Comparison of ENCODE assay signal across 8 mouse cellular contexts in genomic region chr12:100187013-100187755, GRCm38 (mm10). TPM values are rescaled to one million over a fixed set of nuclear protein-coding genes. Genes with fewer than 3 reads are reported as not detected.
DNase-seq lines count a peak whose midpoint lies in the region; ATAC-seq lines count a peak whose summit lies in the region.

No protein-coding gene starts in this region.

- no peaks in the 10 kb centered on the region for H3K9me3 ChIP-seq in hindbrain, embryonic 15.5 days

- H3K27ac ChIP-seq in hindbrain, embryonic 15.5 days (replicated peaks), result peak overlapping the region; percentile 99
- peak overlapping the region; percentile 98 for H3K27ac ChIP-seq in macrophage

- under 1% methylated on average over 52 of the region's 52 CpGs for WGBS in hindbrain, embryonic 15.5 days
- WGBS in macrophage (ENCODE audit: missing documents), result 2% methylated on average over 52 of the region's 52 CpGs

- peak overlapping the region; percentile 80 for H3K9ac ChIP-seq in hindbrain, embryonic 15.5 days

- H3K4me3 ChIP-seq in hindbrain, embryonic 15.5 days, result peak overlapping the region; percentile 58
- H3K4me3 ChIP-seq in macrophage (ENCODE audit: inconsistent target), result peak overlapping the region; percentile 83

- ATAC-seq in hindbrain, embryonic 15.5 days (ENCODE audit: low FRiP score, low read depth), result peak; percentile 98

- peak; percentile 99 for DNase-seq in T-cell, adult 2 months (ENCODE audit: low spot score)
- peak; percentile 99 to 100 for DNase-seq in cerebellum, postnatal 36 days
- DNase-seq in frontal cortex, postnatal 36 days (ENCODE audit: low spot score in 2 of 2), result peak; percentile 100
- DNase-seq in left cerebral cortex, adult 18-20 months (ENCODE audit: low spot score in 2 of 2), result peak; percentile 99 to 100
- peak; percentile 100 for DNase-seq in right cerebral cortex, adult 18-20 months
- DNase-seq in urinary bladder, postnatal 10 days (ENCODE audit: low spot score), result peak; percentile 97

- H3K4me2 ChIP-seq in hindbrain, embryonic 15.5 days, result peak overlapping the region; percentile 96

- H3K79me2 ChIP-seq in macrophage (ENCODE audit: inconsistent target), result no peaks in the 10 kb centered on the region

- H3K36me3 ChIP-seq in hindbrain, embryonic 15.5 days, result no peaks in the 10 kb centered on the region
- no peaks in the 10 kb centered on the region for H3K36me3 ChIP-seq in macrophage (ENCODE audit: inconsistent target)

- no peaks in the 10 kb centered on the region for H3K27me3 ChIP-seq in hindbrain, embryonic 15.5 days

- peaks cover 22% of the 10 kb centered on the region for H3K4me1 ChIP-seq in hindbrain, embryonic 15.5 days (replicated peaks)

RNA-seq across cellular contexts. Expression of gene Calm1, which starts 12.1 kb away (rescaled TPM):
- polyA plus RNA-seq in hindbrain, embryonic 15.5 days (2015; fragmentation: Nextera tagmentation; extraction: Ambion mirVana), result 2,617 and 2,778 TPM in 2 replicates
- total RNA-seq in left cerebral cortex, adult 18-20 months (2021), result 1,000 to 10,000 TPM; 2,232 to 2,307 TPM
- total RNA-seq in macrophage (2018; cell fraction: chromatin; rRNA removed), result 100 to 1,000 TPM in 25 of 26 experiments, 10 to 100 TPM in 1; 91.7 to 505 (median 186) TPM
- total RNA-seq in macrophage (2018; cell fraction: cytosol; rRNA removed), result 100 to 1,000 TPM; 368 to 452 (median 415) TPM
- 100 to 1,000 TPM; 131 to 300 (median 226) TPM for total RNA-seq in macrophage (2018; cell fraction: nucleus; rRNA removed)
- polyA plus RNA-seq in macrophage (2018), result 353 to 525 TPM (median 432 TPM) in 3 replicates

RNA-seq across cellular contexts. Expression of gene Nrde2, which starts 27.7 kb away (rescaled TPM):
- polyA plus RNA-seq in hindbrain, embryonic 15.5 days (2015; fragmentation: Nextera tagmentation; extraction: Ambion mirVana), result 12.5 and 13.4 TPM in 2 replicates
- total RNA-seq in left cerebral cortex, adult 18-20 months (2021), result 10 to 100 TPM; 16.9 to 17.7 TPM
- total RNA-seq in macrophage (2018; cell fraction: chromatin; rRNA removed), result 10 to 100 TPM in 25 of 26 experiments, 1 to 10 TPM in 1; 9.8 to 43.9 (median 29.8) TPM
- 10 to 100 TPM in 12 of 26 experiments, 1 to 10 TPM in 14; 3.4 to 13.2 (median 9.8) TPM for total RNA-seq in macrophage (2018; cell fraction: cytosol; rRNA removed)
- 10 to 100 TPM in 20 of 26 experiments, 1 to 10 TPM in 6; 6.4 to 29.5 (median 15.3) TPM for total RNA-seq in macrophage (2018; cell fraction: nucleus; rRNA removed)
- 10.0 to 19.9 TPM (median 11.5 TPM) in 3 replicates for polyA plus RNA-seq in macrophage (2018)

Comparison
In these comparisons a context has a peak if more than half of its experiments do, and no peak if none do; other contexts are left out.
1. Peak in every context shown above with its lines: DNase-seq, ATAC-seq, H3K4me3 ChIP-seq and H3K27ac ChIP-seq.